ENCODE assay signal across 14 mouse cellular contexts in the genomic region with DNA sequence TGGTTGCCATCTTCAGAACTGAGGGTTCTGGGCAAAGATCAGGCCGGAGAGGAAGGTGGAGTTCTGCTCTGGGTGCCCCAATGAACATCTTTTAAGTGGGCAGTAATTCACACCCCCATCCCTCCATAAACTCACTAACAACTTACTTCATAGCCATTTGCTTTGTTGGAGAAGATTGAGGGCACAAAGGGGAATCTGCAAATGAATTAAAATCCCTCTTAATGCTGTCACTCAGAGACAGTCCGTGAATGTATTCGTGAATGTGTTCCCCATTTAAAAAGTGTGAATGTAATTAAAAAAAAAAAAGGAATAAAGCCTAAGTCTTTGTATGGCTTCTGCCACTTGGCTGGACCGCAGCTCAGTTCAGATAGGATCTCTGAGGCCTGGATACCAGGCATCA. TPM values are rescaled to one million over a fixed set of nuclear protein-coding genes. Genes with fewer than 3 reads are reported as not detected.
A peak's percentile ranks its signal among the peaks of the same experiment; 100 is the strongest.
DNase-seq lines count a peak whose midpoint lies in the region; ATAC-seq and TF ChIP-seq lines count a peak whose summit lies in the region.
"Had no signal": no experiment of that assay in that cellular context is flagged by ENCODE, and none has a peak within 500 bp of the region (broad histone marks: within the 10 kb centered on the region; RNA-seq: fewer than 3 reads in every experiment).

No protein-coding gene starts in this region.

- 78% methylated on average over 4 of the region's 4 CpGs for WGBS in heart, embryonic 14.5 days
- 16% methylated on average over 4 of the region's 4 CpGs for WGBS in neural tube, embryonic 12.5 days
- 52% methylated on average over 4 of the region's 4 CpGs for WGBS in limb, embryonic 10.5 days

- intact Hi-C loops in left cerebral cortex, adult 2 months (cut with DNase I): no loop called here

- ATAC-seq in heart, embryonic 14.5 days (ENCODE audit: insufficient number of reproducible peaks, insufficient read depth, low FRiP score, low read depth): no peak
- no peak for ATAC-seq in neural tube, embryonic 12.5 days (ENCODE audit: low FRiP score, low read depth)

- H3K27ac ChIP-seq in heart, embryonic 14.5 days (replicated peaks in 1 of 2; ENCODE audit: control insufficient read depth in 1 of 2, insufficient read depth in 1 of 2, low read depth in 2 of 2, low read length in 2 of 2): peak overlapping the region; percentile 94 to 96
- 0 out of 2 replicates have a peak overlapping the region, but pooled peaks have one; percentile 27 for H3K27ac ChIP-seq in neural tube, embryonic 12.5 days
- H3K27ac ChIP-seq in limb, embryonic 10.5 days: peak overlapping the region; percentile 81
- H3K27ac ChIP-seq in left cerebral cortex, adult 2 months: no peak overlapping the region
- H3K27ac ChIP-seq: liver, embryonic 15.5 days had no signal

- H3K4me3 ChIP-seq in heart, embryonic 14.5 days (ENCODE audit: control insufficient read depth in 1 of 2, insufficient read depth in 1 of 2, low read depth in 1 of 2, low read length in 2 of 2): peak overlapping the region; percentile 41 to 52
- H3K4me3 ChIP-seq in neural tube, embryonic 12.5 days: no peak overlapping the region
- 0 out of 2 replicates have a peak overlapping the region, but pooled peaks have one; percentile 13 for H3K4me3 ChIP-seq in limb, embryonic 10.5 days
- H3K4me3 ChIP-seq in left cerebral cortex, adult 2 months: no peak overlapping the region
- H3K4me3 ChIP-seq: liver, embryonic 15.5 days; megakaryocyte, embryonic 14.5 days; myocyte had no signal

- TF ChIP-seq CTCF in left cerebral cortex, adult 2 months (IDR thresholded peaks at IDR 0.05): no peak

- DNase-seq in heart, postnatal 4 days: no peak
- no peak for DNase-seq in neural tube, embryonic 10.5 days (ENCODE audit: extremely low spot score, low spot score)
- no peak for DNase-seq in limb, embryonic 10.5 days (ENCODE audit: low spot score)
- DNase-seq in thymus, postnatal 36 days: no peak
- no peak for DNase-seq in left cerebral cortex, adult 2 months (ENCODE audit: extremely low spot score in 1 of 2, low spot score in 2 of 2)
- DNase-seq in ovary, postnatal 36 days (ENCODE audit: low spot score): no peak
- DNase-seq: cerebellum, postnatal 14 days; kidney, postnatal 36 days; thymus, postnatal 25 days had no signal

- no peaks in the 10 kb centered on the region for H3K27me3 ChIP-seq in heart, embryonic 14.5 days (ENCODE audit: control insufficient read depth, insufficient read depth, low read length)
- no peaks in the 10 kb centered on the region for H3K27me3 ChIP-seq in neural tube, embryonic 12.5 days (replicated peaks)
- peaks cover 5% of the 10 kb centered on the region; the same call in 1 of the 2 replicates for H3K27me3 ChIP-seq in limb, embryonic 10.5 days (ENCODE audit: low read depth, poor library complexity, severe bottlenecking)
- H3K27me3 ChIP-seq: liver, embryonic 15.5 days had no signal

- peak overlapping the region; percentile 66 for H3K4me2 ChIP-seq in heart, embryonic 14.5 days (ENCODE audit: low read length)
- H3K4me2 ChIP-seq in neural tube, embryonic 12.5 days (replicated peaks): 0 out of 2 replicates have a peak overlapping the region, but pooled peaks have one; percentile 1
- H3K4me2 ChIP-seq: liver, embryonic 15.5 days had no signal

- no peaks in the 10 kb centered on the region for H3K36me3 ChIP-seq in heart, embryonic 14.5 days (ENCODE audit: control insufficient read depth, insufficient read depth, low read length)
- H3K36me3 ChIP-seq in neural tube, embryonic 12.5 days: no peaks in the 10 kb centered on the region
- H3K36me3 ChIP-seq in limb, embryonic 10.5 days: no peaks in the 10 kb centered on the region
- H3K36me3 ChIP-seq: liver, embryonic 15.5 days had no signal

- H3K9me3 ChIP-seq in heart, embryonic 14.5 days (ENCODE audit: control insufficient read depth, low read length): no peaks in the 10 kb centered on the region
- H3K9me3 ChIP-seq in neural tube, embryonic 12.5 days: no peaks in the 10 kb centered on the region
- H3K9me3 ChIP-seq in limb, embryonic 10.5 days (replicated peaks): no peaks in the 10 kb centered on the region
- H3K9me3 ChIP-seq: liver, embryonic 15.5 days had no signal

- peak overlapping the region; percentile 73 for H3K9ac ChIP-seq in heart, embryonic 14.5 days (ENCODE audit: low read length)
- no peak overlapping the region for H3K9ac ChIP-seq in neural tube, embryonic 12.5 days
- H3K9ac ChIP-seq: liver, embryonic 15.5 days had no signal

- H3K4me1 ChIP-seq in heart, embryonic 14.5 days (ENCODE audit: control insufficient read depth in 2 of 2, insufficient read depth in 2 of 2, low read length in 2 of 2): peaks cover 33 to 37% of the 10 kb centered on the region in 2 experiments
- peaks cover 45% of the 10 kb centered on the region for H3K4me1 ChIP-seq in neural tube, embryonic 12.5 days
- H3K4me1 ChIP-seq in limb, embryonic 10.5 days: peaks cover 58% of the 10 kb centered on the region
- H3K4me1 ChIP-seq: liver, embryonic 15.5 days had no signal

RNA-seq across cellular contexts. Expression of gene Angptl1, which starts 58.8 kb away (rescaled TPM):
- 2.9 and 4.2 TPM in 2 replicates for polyA plus RNA-seq in heart, embryonic 14.5 days (2014; fragmentation: Nextera tagmentation; extraction: Ambion mirVana)
- total RNA-seq in heart, postnatal 4 days (2021): 1 to 10 TPM; 2.3 to 2.9 TPM
- polyA plus RNA-seq in neural tube, embryonic 12.5 days (2016; fragmentation: Nextera tagmentation; extraction: Ambion mirVana): 7.5 and 8.0 TPM in 2 replicates
- 1.7 and 2.4 TPM in 2 replicates for polyA plus RNA-seq in limb, embryonic 10.5 days (2016; fragmentation: Nextera tagmentation; extraction: Ambion mirVana)
- under 1 TPM; 0.42 to 0.68 TPM for total RNA-seq in left cerebral cortex, adult 2 months (2021)

Comparison
In these comparisons a context has a peak if more than half of its experiments do, and no peak if none do; other contexts are left out.
1. H3K4me3 ChIP-seq: peak in heart, embryonic 14.5 days (2 of 2) and limb, embryonic 10.5 days (single experiment); none in neural tube, embryonic 12.5 days (single experiment) and left cerebral cortex, adult 2 months (single experiment).